In the genomic region with DNA sequence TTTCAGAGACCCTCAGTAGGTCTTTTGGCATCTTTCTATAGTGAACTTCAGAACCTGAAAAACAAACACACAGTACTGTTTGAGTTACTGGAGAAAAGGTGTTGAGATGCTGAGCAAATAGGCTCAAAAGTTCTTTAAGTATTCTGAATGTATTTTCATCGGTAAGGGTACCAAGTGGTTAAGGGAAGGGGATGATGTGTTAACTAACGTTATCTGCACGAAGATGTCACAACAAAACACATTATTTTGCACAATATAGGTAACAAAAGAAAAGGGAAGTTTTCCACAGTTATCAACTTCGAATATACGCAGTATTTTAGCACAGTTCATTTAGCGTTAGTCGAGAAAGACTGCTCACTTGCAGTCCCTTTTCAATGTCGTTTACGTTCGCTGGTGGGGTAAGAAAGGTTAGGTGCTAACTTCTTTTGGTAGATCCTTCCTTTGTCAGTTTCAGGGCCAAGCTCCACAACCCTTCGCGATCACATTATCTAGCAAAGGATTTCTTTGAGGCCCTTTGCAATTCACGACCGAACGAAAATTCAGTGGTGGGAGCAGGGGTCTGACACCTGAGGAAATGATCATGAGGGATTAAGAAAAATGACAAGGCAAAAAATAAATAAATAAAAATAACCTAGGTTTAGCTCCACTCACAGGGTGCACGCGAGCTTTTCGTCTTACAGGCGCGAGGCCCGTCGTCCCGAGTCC, we compare ENCODE assay signal across 9 mouse cellular contexts. TPM values are rescaled to one million over a fixed set of nuclear protein-coding genes. Genes with fewer than 3 reads are reported as not detected.
DNase-seq lines count a peak whose midpoint lies in the region; ATAC-seq and TF ChIP-seq lines count a peak whose summit lies in the region.
"Had no signal": no experiment of that assay in that cellular context is flagged by ENCODE, and none has a peak within 500 bp of the region (broad histone marks: within the 10 kb centered on the region; RNA-seq: fewer than 3 reads in every experiment).

No protein-coding gene starts in this region.

- no peak for TF ChIP-seq POLR2A in kidney, adult 2 months (IDR thresholded peaks at IDR 0.05; ENCODE audit: low read depth, low read length)

- no peak for DNase-seq in kidney, adult 2 months
- no peak for DNase-seq in kidney, postnatal 14 days
- peak; percentile 26 for DNase-seq in MEL-GATA-1-ER (ENCODE audit: extremely low read depth, low read depth)
- no peak for DNase-seq in adrenal gland, postnatal 10 days
- DNase-seq in left cerebral cortex, adult 8-10 months (ENCODE audit: low spot score in 2 of 2): no peak
- no peak for DNase-seq in Muller cell, postnatal 12 days (ENCODE audit: inconsistent ontology term)

- peak; percentile 13; the same call in 1 of the 2 replicates for ATAC-seq in granulocyte monocyte progenitor cell, adult 5-6 weeks (replicated peaks; ENCODE audit: poor library complexity, severe bottlenecking)
- ATAC-seq in liver, embryonic 16.5 days (ENCODE audit: low read depth): no peak

- peak overlapping the region; percentile 75 for H3K4me2 ChIP-seq in liver, embryonic 16.5 days (ENCODE audit: low read depth, low read length)

- H3K4me1 ChIP-seq in kidney, adult 2 months (ENCODE audit: control insufficient read depth, insufficient read depth, low read length): peaks cover 5% of the 10 kb centered on the region; the same call in 1 of the 2 replicates
- H3K4me1 ChIP-seq in liver, embryonic 16.5 days (ENCODE audit: control insufficient read depth, low read depth, low read length): peaks cover 26% of the 10 kb centered on the region

- peaks cover 4% of the 10 kb centered on the region for H3K36me3 ChIP-seq in kidney, adult 2 months (ENCODE audit: control insufficient read depth, insufficient read depth, low read length)
- peaks cover 14% of the 10 kb centered on the region for H3K36me3 ChIP-seq in liver, embryonic 16.5 days (ENCODE audit: control insufficient read depth, insufficient read depth)

- peak overlapping the region; percentile 87 for H3K9ac ChIP-seq in liver, embryonic 16.5 days (ENCODE audit: low read depth, low read length)

- H3K9me3 ChIP-seq in liver, embryonic 16.5 days (replicated peaks; ENCODE audit: control insufficient read depth, low read length): no peaks in the 10 kb centered on the region

- no peaks in the 10 kb centered on the region for H3K27me3 ChIP-seq in kidney, adult 2 months (replicated peaks; ENCODE audit: control insufficient read depth, insufficient read depth, low read length)
- no peaks in the 10 kb centered on the region for H3K27me3 ChIP-seq in liver, embryonic 16.5 days (ENCODE audit: control insufficient read depth, insufficient read depth, low read depth, low read length)
- H3K27me3 ChIP-seq: Patski had no signal

- peak overlapping the region; percentile 76 for H3K4me3 ChIP-seq in kidney, adult 2 months (ENCODE audit: insufficient read depth, low read depth, low read length)
- H3K4me3 ChIP-seq in liver, embryonic 16.5 days (ENCODE audit: low read depth, low read length): peak overlapping the region; percentile 78

- WGBS in kidney, adult 2 months: 2% methylated on average over 23 of the region's 23 CpGs
- 2% methylated on average over 23 of the region's 23 CpGs for WGBS in liver, embryonic 16.5 days (ENCODE audit: insufficient replicate concordance)

- H3K27ac ChIP-seq in kidney, adult 2 months (ENCODE audit: insufficient read depth, low read depth, low read length): peak overlapping the region; percentile 89
- H3K27ac ChIP-seq in liver, embryonic 16.5 days (ENCODE audit: low read length): peak overlapping the region; percentile 78

- no peak for TF ChIP-seq CTCF in kidney, adult 2 months (conservative IDR thresholded peaks at IDR 0.05; ENCODE audit: insufficient read depth, insufficient read length, low read depth, low read length)

RNA-seq across cellular contexts. Expression of a gene that starts 0.8 kb away (rescaled TPM):
- 1.0 and 1.3 TPM in 2 replicates for polyA plus RNA-seq in kidney, adult 2 months (2012; rRNA removed)
- not detected in 2 replicates for total RNA-seq in granulocyte monocyte progenitor cell, adult 5-6 weeks (2014; fragmentation: Nextera tagmentation)
- 0.13 TPM in 1 of 2 replicates, not detected in the other for total RNA-seq in granulocyte monocyte progenitor cell, adult 5-6 weeks (2017)
- polyA plus RNA-seq in liver, embryonic 16.5 days (2015; fragmentation: Nextera tagmentation; extraction: Ambion mirVana): 5.3 and 5.6 TPM in 2 replicates
- total RNA-seq in adrenal gland, postnatal 10 days (2021): 1 to 10 TPM; 7.9 to 10.0 TPM
- total RNA-seq in left cerebral cortex, adult 8-10 months (2022): 10 to 100 TPM; 42.1 to 51.0 (median 47.8) TPM

Comparison
In these comparisons a context has a peak if more than half of its experiments do, and no peak if none do; other contexts are left out.
1. RNA of a gene that starts 0.8 kb away (total RNA-seq): 42.1 to 51.0 TPM in left cerebral cortex, adult 8-10 months and 7.9 to 10.0 TPM in adrenal gland, postnatal 10 days; 0.13 TPM in granulocyte monocyte progenitor cell, adult 5-6 weeks; every median in the first group is over 4 times any median in the second.